Mouse (Mus musculus) left cerebral cortex, postnatal 36 days (tissue): ENCODE results near the gene Dnah17. TPM values are rescaled to one million over a fixed set of nuclear protein-coding genes. Genes with fewer than 3 reads are reported as not detected.

Source experiments
- DNase-seq, 2 experiments: peaks; one replicate each; pipeline ENCODE4 v3.0.0; 2021 to 2022; ENCODE audit warnings: low spot score in 2 of 2, mixed read lengths in 1 of 2
- intact Hi-C: fragments of 180-260 bp; cut with DNase I; formaldehyde crosslinking; loops from one replicate; pipeline ENCODE4 v1.15.1; 2025
- total RNA-seq, 2 experiments: library from RNA; stranded (reverse); gene quantifications; 2 replicates each; pipeline ENCODE4 v1.2.3; 2021

Dnah17 gene
- total RNA-seq, 2 experiments from 2014 or later: 0.02 to 0.09 TPM

DNA sequence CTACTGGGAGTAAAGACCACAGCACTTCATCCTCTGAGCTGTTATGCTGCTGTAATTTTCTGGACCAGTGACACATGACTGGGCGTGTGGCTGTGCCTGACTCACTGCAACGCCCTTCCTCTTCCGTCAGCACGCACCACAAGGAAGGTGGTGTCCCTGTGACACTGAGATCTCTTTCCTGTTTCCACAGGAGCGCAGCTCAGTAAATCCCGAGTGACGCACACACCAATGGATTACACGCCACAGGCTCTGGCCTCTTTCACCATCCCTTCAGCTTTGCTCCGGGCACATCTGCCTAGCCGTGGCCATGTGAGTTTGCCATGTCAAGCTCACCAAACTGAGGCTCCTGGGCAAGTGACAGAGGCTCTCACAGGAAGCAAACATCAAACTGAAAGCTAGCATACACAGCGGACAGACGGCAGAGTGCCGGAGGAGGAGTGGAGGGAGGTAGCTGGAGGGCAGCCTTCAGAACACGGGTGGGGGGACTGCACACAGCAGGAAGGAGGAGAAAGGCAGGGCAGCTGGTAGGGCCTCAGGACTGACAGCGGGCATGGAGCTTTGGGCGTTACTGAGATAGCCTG lies 15.4 kb upstream of the Dnah17 start:
- intact Hi-C loops: no loop called here
- DNase-seq: no peak

DNA sequence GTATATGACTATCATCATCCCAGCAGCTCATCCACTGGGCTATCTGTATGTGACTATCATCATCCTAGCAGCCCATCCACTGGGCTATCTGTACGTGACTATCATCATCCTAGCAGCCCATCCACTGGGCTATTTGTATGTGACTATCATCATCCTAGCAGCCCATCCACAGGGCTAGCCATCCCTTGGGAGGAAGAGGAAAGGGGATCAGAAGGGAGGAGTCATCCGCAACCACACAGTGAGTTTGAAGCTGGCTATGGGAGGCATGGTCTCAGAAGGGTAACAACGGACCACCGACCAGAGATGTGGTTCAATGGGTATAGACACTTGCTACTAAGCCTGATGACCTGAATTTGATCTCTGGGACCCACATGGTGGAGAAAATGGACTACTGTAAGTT lies 14.7 kb upstream of the Dnah17 start:
- intact Hi-C loops: no loop called here
- no peak for DNase-seq

- intact Hi-C loops: no loop called here
These were observed 13.3 kb upstream of the Dnah17 start for GRCm38 (mm10) chr11:118143731-118144130.

GRCm38 (mm10) chr11:118142547-118143165 lies 12.2 kb upstream of the Dnah17 start:
- DNase-seq: no peak
- intact Hi-C loops: no loop called here

More at GRCm38 (mm10) chr11:118143731-118144130, 13.3 kb upstream of the Dnah17 start:
- DNase-seq: no peak

- intact Hi-C loops: no loop called here
- no peak for DNase-seq
These were observed 10.5 kb upstream of the Dnah17 start for GRCm38 (mm10) chr11:118140771-118141565.

DNA sequence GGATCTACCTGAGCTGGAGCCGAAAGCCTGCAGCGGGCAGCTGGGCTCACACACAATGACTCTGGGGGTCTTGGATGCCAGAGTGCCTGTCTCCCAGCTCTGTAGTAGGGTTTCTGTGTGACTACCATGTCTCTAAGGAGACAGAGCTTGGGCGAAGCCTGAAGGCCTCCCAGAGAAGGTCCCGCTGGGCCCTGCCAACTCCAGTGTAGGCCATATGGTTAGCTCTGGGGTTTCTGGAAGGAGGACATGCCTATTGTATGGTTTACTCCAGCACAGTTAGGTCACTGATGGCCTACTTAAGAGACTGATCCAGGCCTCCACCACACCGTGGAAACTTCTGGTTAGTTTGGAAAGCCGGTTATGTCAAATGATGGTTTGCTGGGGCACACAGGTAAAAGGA lies 7.9 kb upstream of the Dnah17 start:
- no peak for DNase-seq
- intact Hi-C loops: no loop called here

- intact Hi-C loops: no loop called here
- no peak for DNase-seq
These were observed 5.8 kb upstream of the Dnah17 start for GRCm38 (mm10) chr11:118136172-118136632.

GRCm38 (mm10) chr11:118135271-118135670 lies 4.8 kb upstream of the Dnah17 start:
- no peak for DNase-seq
- intact Hi-C loops: no loop called here

DNA sequence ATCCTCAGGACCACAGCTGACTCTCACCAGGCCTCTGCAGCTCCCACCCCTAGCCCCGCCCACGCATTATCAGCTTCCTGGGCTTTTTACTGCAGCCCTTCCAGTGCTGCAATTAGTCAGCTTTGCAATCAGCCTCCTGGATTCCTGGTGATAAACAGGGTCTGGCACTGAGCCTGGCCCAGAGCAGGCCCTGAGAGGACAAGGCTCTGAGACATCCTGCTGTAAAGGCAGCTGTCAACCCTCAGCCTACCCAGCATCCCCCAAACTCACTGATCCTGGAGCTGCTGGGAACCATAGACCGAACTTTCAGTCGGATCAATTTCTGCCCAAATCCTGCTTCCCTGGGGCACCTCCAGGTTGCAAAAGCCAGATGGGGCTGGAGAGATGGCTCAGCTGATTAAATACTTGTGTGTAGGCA lies 3.3 kb upstream of the Dnah17 start:
- DNase-seq: no peak
- intact Hi-C loops: no loop called here

- DNase-seq: no peak
- intact Hi-C loops: no loop called here
These were observed 2.8 kb upstream of the Dnah17 start for GRCm38 (mm10) chr11:118133133-118133751.

DNA sequence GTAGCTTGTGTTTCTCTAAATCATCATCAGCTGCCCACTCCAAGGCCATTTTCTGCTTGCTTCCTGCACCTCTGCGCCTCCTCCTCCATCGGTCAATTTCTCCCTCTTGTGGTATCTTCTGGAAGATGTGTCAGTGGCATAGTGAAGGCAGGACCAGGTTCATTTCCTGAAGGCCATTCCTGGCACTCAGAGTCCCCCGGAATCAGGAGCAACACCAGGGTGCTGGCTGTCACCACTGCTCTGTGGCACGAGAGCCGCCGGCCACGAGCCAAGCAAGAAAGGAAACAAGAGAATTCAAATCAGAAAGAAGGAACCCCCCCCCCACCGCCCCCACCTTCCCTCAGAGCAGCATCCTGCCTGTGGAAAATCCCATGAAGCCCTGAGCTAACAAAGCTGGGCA lies 1.7 kb upstream of the Dnah17 start:
- intact Hi-C loops: no loop called here

GRCm38 (mm10) chr11:118129812-118130211 lies 622 bp downstream of the Dnah17 start:
- intact Hi-C loops: no loop called here
- no peak for DNase-seq

More for the DNA sequence above, 1.7 kb upstream of the Dnah17 start:
- no peak for DNase-seq

DNA sequence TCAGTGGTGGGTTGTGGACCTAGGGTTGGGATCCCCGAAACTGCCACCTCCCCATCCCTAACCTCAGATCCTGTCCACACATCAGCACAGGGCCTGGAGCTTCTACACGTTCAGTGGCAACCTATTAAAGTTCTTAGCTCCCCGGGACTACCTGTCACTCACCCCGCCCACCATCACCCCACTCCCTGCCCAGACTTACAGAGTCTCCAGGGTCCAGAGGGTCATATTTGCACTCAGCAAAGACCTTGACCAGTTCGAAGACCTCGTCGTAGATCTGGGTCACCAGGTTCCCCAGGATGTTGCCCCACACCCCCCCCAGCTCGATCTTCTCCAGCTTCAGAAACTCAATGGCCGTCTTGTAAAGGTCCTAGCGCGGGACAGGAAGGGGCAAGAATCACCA lies 8.8 kb downstream of the Dnah17 start:
- no peak for DNase-seq
- intact Hi-C loops: no loop called here

DNA sequence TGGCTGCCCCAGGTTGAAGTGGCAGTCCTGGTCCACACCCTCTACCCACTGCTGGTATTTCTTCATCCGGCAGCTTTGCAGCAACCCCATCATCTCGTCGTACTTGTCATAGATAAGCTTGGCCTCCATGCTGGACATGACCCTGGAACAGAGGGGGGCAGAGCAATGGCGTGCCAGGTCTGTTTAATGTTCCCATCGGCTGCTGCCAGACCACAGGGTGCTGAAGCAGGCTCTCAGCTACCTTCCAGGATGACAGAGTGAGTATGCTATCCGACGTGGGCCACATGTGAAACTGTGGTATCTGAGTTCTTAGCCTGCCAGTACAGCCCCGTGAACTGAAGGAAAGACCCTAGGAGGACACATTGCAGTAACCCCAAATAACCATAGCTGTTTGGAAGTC lies 11.7 kb downstream of the Dnah17 start:
- intact Hi-C loops: no loop called here
- no peak for DNase-seq

DNA sequence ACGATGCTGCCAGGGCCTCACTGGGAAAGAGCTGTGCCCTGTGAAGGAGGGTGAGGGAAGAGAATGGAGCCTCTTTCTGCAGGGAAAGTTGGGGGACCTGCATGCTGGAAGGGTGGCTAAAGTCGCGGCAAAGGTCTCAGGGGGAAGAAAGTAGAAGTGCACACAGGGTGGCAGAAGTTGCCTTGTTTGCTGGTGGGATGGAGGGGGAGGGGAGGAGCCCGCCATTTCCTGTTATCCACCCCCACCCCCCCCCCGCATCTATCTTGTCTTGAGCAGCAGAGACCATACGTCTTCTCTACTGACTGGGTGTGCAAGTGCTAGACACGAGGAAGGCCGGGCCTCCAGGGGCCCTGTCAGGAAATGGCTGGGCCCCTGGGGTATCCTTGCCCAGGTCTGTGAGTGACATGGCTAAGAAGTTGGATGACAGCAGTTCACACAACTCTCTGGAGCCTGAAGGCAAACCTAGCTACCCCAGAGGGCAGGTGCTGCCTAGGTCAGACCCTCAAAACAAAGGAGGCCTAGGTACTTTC lies 15.8 kb downstream of the Dnah17 start:
- no peak for DNase-seq
- intact Hi-C loops: no loop called here

DNA sequence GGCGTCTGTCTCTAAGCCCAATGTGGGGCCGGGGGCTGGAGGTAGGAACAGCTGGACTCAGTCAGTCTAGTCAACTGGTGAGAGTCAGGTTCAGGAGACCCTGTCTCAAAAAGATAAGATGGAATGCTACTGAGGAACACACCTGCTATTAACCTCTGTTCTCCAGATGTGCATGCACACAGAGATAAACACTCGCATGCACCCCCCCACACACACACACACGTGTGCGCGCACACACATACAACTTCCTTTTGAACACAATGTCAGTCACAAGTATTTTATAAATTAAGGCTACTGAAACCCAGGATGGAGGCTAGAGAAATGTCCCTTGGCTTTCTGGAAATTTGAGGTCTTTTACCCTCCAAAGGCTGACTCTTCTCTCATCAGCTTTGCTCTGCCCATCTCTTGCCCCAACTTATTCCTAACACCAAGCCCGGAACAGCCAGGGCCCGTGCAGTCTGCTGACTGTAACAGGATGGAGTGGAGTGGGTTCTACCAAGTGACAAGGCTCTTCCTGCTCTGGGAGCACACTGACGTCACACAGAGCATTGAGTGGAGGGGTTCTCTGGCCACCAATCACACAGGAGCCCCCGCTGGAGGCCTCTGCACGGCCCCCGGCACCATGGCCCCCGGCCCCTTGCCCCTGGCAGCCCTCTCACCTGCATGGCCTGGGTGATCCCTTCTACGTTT lies 16.8 kb downstream of the Dnah17 start:
- DNase-seq: no peak
- intact Hi-C loops: no loop called here

- DNase-seq: peak; percentile 60 to 73
- intact Hi-C loops: loop anchor here (2.0 kb wide), 1 partner anchor 117 kb away; no protein-coding TSS in a partner anchor
These were observed 26.4 kb downstream of the Dnah17 start for GRCm38 (mm10) chr11:118104001-118104400.

DNA sequence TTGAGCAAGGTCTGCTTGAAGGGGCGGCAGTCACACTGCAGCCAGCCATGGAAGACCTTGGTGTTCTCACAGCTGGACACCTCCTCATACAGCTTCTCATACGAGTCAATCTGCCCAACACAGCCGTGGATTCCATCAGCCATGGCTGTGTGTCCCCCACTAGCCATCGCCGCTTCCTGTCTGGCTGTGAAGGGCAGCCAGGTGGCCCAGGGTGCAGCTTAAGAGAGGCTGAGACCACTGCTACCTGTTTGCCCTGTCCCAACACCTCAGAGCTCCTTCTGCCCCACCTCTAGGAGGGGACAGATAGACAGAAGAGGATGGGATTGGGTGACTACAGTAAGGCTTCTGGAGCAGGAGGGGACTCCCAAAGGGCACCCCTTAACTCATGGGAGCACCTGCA lies 27.1 kb downstream of the Dnah17 start:
- no peak for DNase-seq
- intact Hi-C loops: loop anchor here (2.0 kb wide), 2 partner anchors 19 to 233 kb away; no protein-coding TSS in a partner anchor

- intact Hi-C loops: loop anchor here (2.0 kb wide), 2 partner anchors 18 to 232 kb away; no protein-coding TSS in a partner anchor
These were observed 27.6 kb downstream of the Dnah17 start for GRCm38 (mm10) chr11:118102838-118103237.

More at GRCm38 (mm10) chr11:118102838-118103237, 27.6 kb downstream of the Dnah17 start:
- DNase-seq: peak; percentile 82 to 86
